Mouse (Mus musculus) natural killer cell, adult 2 months (primary cell): ENCODE measurements around the gene Rpsa.
"Not testable (repeated sequence)": the region's sequence is repeated elsewhere in the genome, so short reads cannot be mapped to it uniquely, and the experiment has no call there.

ENCODE experiments used
- DNase-seq, 2 experiments: peaks; one replicate each; pipeline ENCODE4 v3.0.0; 2022; ENCODE audit warnings: low spot score in 2 of 2

Rpsa gene

DNA sequence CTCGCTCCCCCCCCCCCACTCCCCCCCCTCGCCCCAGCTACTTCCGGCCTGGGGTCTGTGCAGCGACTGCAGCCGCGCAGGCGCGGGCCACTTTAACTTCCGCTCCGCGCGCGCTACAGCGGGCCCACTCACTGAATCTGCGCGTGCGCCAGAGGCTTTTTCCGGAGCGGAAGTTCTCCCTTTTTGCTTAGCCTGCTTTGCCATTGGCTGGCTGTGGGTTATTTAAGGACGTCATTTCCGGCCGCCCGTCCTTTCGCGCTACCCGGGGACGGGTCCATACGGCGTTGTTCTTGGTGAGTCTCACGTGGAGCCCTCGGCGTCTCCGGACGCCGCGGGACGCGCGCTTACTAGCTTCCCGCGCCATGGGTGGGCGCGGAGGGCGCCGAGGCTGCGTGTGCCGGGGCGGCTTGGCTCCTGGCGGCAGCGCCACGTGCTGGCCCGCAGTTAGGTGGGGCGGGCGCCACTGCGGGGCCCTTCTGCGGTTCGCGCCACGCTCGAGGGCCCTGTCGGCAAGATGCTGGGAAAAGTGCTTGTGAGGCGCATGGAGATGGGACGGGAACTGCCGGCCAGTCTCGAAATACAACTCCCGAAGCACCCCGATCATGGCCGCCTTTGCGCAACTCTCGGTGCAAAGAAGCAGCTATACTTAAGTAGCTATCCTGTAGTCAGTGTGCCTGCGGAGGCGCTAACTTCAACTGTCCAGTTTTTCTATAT lies at the start of gene Rpsa:
Rpsa (plus strand) TSS at position 152 of the 714 bp plus-strand sequence.
- peak; percentile 95 to 97 for DNase-seq

DNA sequence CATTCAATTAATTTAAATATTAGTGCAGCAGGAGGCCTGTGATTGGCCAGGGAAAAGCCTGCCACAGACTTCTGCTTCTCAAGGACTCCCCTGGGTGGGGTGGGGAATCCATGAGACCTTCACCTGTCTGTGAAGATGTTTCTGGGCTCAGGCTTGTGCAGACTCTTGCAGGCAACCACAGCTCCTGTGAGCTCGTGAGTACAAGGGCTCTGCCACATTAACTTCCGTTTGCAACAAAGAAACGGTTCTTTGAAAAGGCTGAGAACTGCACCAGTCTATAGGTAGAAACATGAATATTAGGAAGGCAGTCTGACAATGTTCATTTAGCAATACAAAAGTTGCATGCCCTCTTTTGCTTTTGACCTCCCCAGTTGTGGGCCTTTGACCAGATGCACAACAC lies 49.2 kb upstream of the Rpsa start:
- DNase-seq, result no peak

DNA sequence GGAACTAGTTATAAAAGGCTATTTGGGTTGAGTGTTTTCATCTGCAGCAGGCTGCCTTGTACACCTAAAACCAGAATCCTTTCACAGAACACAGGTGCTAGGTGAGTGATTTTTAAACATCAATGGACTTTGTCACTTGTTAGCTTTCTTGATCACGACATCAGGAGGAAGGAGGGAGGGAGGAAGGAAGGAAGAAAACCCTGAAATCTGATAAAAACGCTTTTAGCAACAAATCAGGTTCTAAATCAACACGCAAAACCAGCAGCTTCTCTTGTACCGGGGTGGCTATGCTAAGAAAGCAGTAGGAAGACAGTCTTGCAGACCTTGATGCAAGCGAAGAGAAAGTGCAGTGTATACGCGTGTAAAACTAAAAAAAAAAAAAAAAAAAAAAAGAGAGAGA lies 47.6 kb upstream of the Rpsa start:
- DNase-seq, result no peak

DNA sequence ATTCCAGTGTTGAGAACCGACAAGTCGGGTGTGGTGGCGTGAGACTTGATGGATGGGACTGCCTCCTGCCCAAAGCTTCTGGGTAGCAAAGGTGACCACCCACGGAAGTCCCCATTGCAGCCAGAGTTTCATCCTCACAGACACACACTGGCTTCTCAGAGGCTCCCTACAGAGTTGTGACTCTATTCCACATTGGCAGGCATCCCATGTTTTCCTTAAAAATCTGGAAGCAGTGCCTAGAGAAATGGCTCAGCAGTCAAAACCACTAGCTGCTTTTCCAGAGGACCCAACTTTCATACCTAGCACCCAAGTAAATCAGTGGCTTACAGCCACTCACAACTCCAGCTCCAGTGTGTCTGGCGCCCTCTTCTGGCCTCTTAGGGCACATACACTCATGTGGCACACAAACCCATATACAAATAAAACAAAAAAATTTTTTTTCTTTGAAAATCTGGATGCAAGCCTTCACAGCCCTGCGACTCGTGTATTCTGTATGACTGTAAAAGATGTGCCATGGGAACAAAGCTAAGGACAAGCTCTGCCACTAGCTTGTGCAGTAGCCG lies 46.9 kb upstream of the Rpsa start:
- DNase-seq, result no peak

DNA sequence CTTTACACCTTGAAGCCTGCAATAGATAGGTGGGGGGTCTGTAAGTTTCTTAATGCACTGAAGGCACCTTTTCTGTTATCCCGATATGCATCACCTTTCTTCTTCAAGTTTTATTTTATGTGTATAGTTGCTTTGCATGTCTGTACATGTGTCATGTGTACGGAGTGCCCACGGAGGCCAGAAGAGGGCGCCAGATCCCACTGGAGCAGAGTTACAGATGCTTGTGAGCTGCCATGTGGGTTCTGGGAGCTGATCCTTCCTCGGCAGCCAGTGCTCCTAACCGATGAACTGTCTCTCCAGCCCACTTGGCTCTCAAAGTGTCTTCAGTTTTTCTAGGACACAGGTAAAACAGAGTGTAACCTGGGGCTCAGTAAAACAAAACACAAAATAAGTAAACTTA lies 46.2 kb upstream of the Rpsa start:
- DNase-seq, result no peak

DNA sequence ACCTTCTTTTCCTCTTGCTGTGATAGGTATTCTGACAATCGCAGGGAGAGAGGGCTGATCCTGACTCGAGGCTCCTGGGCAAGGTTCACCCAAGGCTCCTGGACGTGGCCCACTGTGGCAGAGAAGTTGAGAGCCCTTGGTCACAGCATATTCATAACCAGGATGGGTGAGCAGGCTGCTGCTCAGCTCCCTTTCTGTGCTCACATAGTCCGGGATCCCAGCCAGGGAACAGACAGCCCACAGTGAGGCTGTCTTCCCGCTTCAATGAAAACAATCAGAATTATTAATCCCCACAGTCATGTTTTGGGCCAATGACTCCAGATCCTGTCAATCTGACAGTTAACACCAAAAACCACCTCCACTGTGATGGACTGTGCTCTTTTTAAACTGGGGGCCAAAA lies 45.5 kb upstream of the Rpsa start:
- DNase-seq, result no peak

DNA sequence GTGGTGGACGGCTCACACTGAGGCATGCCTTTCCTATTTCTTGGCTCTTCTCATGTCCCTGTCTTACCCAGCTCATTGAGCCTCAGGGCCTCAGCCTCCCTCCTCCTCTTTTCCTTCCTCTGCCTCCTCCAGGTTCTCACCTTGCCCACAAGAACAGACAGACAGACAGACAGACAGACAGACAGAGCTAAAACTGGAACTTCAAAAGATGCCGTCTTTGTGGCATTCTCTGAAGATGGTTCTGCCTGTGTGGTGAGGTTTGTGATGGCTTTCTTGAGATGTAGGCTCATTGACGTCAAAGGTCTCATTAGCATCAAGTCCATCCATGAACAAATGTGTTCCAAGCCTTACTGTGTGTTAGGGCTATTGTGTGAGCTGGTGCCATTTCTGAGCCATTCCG lies 44.8 kb upstream of the Rpsa start:
- DNase-seq, result no peak

DNA sequence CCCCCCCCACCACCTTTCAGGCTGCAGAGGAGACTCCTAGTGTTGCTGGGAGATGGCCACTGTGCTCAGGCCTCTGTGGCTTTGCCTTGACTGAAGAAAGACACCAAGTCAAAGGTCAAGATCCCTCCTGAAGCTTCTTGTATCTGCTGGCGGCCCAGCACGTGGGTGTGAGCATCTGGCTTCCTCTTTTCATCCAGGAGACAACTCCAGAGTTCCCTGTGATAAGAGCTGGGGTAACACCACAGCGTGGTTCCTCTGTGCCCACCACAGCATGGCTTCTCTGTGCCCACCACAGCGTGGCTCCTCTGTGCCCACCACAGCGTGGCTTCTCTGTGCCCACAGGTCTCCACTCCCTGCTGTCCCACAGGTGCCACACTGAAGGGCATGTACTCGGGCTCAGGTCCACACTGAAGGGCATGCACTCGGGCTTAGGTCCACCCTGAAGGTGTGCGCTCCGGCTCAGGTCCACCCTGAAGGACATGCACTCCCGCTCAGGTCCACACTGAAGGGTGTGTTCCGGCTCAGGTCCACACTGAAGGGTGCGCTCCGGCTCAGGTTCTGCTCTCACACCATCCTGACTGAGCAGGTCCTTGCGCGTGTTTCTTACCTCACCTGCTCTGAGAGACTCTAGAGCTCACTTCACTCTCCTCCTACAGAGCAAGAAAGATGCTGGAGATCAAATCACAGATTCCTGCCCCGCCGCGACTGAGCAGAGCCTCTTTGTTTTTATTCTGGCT lies 44.2 kb upstream of the Rpsa start:
- no peak for DNase-seq

DNA sequence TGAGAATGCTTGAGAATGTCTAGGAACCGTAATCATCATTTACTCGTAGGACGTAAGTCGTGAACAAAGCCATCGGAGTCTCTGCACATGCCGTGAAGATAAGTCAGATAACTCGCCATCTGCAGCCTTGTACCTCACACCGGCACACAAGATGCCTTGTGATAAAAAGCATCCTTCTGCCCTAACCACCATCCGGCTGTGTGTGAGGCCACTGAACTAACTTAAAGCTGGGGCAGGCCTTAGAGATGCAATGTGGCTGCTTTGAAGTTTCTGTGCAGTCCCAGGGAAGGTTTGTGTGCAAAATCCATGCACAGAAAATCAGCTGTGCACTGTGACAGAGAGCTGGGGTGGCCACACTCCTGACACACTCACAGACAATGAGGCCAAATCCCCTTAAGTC lies 43.1 kb upstream of the Rpsa start:
- DNase-seq, result no peak

DNA sequence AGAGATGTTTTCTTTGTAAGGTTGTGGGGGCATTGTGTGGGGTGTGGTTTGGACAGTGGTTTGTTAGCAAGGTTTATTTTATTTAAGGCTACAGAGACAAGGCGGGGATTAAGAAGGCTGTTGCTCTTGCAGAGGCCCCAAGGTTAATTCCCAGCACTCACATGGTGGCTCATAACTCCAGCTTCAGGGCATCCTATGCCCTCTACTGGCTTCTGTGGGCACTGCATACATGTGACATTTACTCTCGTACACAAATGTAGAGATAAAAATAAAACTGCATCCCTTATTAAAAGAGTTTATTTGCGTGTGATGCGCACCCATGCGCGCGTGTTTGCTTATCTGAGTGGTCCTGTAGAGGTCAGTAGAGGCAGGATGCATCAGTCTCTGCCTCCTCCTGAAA lies 38.4 kb upstream of the Rpsa start:
- DNase-seq, result no peak

DNA sequence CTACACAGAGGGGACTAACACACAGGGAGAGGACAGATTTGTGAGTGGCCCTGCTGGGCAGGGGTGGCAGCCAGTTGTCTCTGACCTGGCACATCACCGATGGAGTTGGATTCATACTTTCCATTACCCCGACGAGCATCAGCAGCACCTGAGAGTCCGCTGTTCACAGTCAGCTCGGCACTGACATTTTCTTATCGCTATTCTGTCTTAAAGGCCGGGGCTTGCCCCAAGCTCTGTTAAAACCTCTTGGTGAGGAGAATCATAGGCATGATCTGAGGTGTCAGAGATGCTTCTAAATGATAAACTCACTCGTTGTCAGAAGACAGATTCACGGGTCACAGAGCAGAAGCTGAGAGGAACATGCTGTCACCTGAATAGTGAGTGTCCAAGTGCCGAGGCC lies 36.4 kb upstream of the Rpsa start:
- no peak for DNase-seq

DNA sequence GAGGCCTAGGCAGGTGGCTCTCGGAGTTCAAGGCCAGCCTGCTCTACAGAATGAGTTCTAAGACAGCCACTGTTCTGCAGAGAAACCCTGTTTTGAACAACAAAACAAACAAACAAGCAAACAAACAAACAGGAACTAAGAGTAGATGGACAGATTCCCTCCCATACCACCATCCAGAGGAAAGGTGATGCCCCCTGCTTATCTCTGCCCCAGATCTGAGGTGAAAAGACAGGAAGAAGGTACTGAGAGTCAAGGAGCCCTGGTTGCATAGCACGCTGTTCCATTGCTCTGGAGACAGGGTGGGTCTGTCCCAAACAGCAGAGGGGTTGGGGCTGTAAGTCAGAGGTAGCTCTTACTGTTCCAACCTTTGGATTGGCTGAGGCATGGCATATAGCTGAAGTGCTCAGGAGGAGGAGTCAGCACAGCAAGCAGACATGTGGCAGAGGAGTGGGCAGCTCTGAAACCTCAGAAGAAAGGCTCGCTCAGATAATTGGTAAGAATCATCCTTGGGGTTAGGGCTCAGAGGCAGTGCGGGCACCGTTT lies 35.7 kb upstream of the Rpsa start, which contains the start of gene Ccr8:
Ccr8 (plus strand) TSS at position 419 of the 543 bp plus-strand sequence.
- no peak for DNase-seq

DNA sequence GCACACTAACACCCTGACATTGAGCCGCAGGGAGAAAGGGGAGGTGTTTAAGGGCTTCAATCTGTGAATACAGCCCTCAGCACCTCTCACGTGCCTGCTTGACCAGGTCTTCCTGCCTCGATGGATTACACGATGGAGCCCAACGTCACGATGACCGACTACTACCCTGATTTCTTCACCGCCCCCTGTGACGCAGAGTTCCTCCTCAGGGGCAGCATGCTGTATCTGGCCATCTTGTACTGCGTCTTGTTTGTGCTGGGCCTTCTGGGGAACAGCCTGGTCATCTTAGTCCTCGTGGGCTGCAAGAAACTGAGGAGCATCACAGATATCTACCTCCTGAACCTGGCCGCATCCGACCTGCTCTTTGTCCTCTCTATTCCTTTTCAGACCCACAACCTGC lies 33.8 kb upstream of the Rpsa start:
- no peak for DNase-seq

DNA sequence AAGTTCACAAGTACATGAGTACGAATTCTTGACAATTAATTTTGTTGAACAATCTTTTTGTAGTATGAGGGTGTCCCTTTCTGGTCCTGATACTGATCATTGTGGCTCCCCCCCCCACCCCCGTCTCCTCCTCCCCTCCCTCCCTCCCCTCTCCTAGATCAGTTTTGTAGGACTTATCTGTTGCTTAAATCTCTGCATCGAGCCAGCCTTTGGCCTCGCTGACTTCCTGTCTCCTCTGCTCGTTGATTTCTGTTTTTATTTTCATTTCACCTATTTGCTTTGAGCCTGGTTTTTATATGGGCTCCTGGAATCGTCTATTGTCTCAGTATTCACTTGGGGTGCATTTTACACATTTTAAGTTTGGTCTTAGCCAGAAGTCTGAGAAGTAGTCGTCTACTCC lies 31.6 kb upstream of the Rpsa start:
- DNase-seq, result no peak

DNA sequence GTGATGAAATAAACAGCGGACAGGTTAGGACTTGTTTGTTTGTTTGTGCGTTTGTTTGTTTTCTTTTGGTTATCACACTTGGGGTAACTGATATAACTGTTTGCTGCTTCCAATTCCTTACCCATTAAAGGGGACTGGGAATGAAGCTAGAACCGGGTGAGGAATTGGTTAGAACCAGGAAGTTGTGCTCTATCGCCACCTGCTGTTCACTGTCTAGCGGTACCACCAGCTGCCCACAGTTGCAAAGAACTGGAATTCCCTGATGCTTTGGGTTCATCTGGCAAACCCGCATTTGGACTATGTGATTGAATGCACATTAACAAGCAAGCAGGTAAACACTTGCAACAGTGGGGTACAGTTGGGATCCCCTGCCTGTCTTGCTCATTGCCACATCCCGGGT lies 28.8 kb upstream of the Rpsa start:
- DNase-seq, result peak; percentile 27 to 54

DNA sequence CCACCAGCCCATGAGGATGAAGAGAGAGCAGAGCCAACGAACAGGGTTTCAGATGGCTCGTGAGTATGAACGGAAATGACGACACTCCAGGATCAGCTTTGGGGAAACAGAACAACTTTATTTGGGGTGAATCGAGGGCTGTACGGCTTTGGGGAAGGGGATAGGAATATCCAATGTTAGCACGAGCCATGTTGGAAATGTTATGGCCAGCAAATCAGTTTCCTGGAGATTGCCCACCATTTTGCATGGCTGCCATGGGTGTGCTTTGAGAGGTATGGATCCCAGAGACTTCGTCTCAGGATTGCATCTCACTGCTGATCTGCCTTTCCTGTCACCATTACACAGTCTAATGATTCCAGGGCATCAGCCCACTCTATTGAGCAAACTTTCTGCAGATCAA lies 28.2 kb upstream of the Rpsa start:
- no peak for DNase-seq

DNA sequence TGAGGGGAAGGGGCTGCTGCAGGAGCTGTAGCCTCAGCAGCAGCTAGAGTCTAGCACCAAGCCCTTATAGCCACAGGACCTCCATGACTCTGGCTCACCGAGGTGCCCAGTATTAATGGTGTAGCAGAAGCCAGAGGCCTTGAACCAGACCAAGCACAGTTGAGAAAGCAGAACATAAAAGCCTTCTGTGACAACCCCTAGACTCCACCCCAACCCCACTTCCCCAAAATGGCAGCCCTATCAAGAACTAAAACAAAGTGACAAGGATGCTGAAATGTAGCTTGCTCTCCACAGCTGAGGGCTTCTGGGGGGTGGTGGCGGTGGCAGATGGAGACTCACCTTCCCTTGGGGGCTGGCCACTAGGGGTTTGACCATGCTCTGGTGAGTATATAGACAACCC lies 26.3 kb upstream of the Rpsa start:
- no peak for DNase-seq

DNA sequence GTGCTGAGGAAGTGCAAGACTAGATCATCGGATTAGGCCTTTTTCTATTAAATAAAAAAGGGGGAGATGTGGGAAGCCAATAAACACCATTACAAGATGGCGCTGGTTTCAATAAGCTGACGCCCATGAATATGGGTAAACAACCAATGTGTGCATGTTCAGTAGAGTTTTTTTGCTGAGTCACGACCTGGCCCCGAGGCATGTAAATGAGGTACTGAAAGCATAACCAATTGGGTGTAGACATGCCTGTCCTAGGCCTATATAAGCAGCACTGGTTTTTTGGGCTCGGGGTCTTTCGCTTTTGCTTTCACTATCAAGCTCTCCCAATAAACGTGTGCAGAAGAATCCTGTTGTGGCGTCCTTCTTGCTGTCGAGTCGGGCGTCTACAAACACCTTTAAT lies 18.5 kb upstream of the Rpsa start:
- not testable (repeated sequence) for DNase-seq

DNA sequence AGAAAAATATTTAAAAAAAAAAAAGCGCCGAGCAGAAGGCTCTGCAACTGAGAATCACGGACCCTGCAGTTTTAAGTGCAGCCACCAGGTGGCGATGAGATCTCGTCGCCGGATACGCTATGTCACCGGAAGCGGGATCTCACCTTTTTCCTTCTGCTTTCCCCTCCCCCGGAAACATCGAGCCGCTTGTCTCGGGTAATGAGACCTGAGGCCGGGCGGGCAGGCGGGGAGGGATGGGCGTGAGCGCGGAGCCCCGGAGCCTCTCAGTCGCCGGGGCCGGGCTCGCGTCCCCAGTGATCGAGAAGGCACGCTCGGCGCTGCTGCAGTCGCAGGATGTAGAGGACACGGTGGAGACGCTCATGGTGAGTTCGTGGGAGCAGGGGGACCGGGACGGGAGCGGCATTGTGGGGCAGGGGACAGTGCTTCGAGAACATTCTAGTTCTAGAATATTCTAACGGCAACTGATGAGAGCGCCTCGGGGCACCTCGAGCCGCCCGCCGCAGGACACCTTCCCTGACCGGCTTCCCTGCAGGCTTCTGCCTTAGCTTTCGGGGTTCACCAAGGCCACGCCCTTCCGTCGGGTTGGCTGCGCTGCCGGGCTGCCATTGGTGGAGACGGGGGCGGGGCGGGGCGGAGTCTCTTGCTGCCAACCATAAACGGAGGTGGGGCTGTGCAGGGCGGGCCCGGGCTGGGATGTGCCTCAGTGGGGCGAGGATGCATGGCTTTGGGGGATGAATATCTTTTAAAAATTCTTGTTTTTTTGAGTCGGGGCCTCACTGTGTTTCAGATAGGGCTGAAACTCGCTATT lies 17.1 kb upstream of the Rpsa start, which contains the start of gene Slc25a38:
Slc25a38 (plus strand) TSS at position 164 of the 808 bp plus-strand sequence.
- peak; percentile 91 to 94 for DNase-seq

DNA sequence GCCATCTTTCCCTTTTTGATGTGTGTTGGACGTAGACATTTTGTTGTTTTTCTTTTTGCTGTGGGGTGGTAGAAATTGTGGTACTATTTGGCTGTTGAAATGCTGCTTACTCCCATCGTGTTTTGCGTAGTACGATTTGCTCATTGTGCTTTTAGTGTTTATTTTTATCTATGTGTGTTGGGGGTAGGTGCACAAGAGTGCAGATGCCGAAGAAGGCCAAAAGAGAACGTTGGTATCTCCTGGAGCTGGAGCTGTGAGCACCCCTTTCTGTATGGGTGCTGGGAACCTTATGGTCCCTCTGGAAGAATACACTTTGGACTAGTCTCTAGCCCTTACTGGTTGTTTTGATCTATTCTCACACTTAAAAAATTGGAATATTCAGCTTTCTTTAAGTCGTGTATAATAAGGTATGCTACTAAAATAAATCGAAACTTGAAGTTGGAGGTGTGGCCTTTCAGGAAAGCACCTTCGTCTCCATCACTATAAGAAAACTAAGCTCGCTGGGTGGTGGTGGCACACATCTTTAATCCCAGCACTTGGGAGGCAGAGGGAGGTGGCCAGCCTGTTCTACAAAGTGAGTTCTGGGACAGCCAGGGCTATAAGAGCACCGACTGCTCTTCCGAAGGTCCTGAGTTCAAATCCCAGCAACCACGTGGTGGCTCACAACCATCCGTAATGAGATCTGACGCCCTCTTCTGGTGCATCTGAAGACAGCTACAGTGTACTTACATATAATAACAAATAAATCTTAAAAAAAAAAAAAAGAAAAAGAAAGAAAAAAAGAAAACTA lies 16.1 kb upstream of the Rpsa start:
- no peak for DNase-seq

DNA sequence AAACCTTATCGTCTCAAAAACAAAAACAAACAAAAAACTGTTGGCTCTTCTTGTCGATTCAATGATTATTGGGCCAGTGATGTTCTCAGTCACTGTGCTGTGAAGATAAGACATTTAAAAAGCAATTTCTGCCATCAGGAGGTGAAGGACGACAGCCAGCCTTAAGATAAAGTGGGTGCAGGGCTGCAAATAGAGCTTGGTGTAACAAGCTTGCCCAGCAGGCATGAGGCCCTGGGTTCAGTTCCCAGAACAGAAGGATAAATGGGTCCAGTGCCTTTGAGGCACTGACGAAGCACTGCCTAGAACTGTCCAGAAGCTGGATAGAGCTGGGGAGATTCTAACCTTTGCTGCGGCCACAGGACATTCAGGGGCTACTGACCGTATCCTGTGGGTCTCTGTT lies 15.0 kb upstream of the Rpsa start:
- DNase-seq, result no peak
